Mouse (Mus musculus) kidney, postnatal 36 days (tissue): ENCODE results near the gene Dao.

Experiments used
- DNase-seq, 2 experiments: peaks; one replicate each; pipeline ENCODE4 v3.0.0; 2021 to 2022; ENCODE audit warnings: mixed read lengths in 2 of 2

The Dao gene

GRCm38 (mm10) chr5:114003542-114003941 is at the start of gene Dao:
Gene Dao (plus strand): TSS chr5:114003703.
- DNase-seq, result peak; percentile 84 to 94

- peak; percentile 77 to 91 for DNase-seq
Measured at GRCm38 (mm10) chr5:113954421-113954820, 49.1 kb upstream of the Dao start.

- no peak for DNase-seq
Measured at GRCm38 (mm10) chr5:113955281-113955680, 48.2 kb upstream of the Dao start.

GRCm38 (mm10) chr5:113955691-113956090 is 47.8 kb upstream of the Dao start:
- no peak for DNase-seq

- DNase-seq, result peak; percentile 85 to 97
Measured at GRCm38 (mm10) chr5:113956510-113956909, 47.0 kb upstream of the Dao start.

- DNase-seq, result no peak
Measured at GRCm38 (mm10) chr5:113959039-113959438, 44.5 kb upstream of the Dao start.

- DNase-seq, result no peak
Measured at GRCm38 (mm10) chr5:113960416-113960815, 43.1 kb upstream of the Dao start.

GRCm38 (mm10) chr5:113961776-113962175 is 41.7 kb upstream of the Dao start:
- no peak for DNase-seq

- no peak for DNase-seq
Measured at GRCm38 (mm10) chr5:113964972-113965371, 38.5 kb upstream of the Dao start.

- no peak for DNase-seq
Measured at GRCm38 (mm10) chr5:113965659-113966185, 37.8 kb upstream of the Dao start.

- DNase-seq, result no peak
Measured at GRCm38 (mm10) chr5:113966452-113967150, 36.9 kb upstream of the Dao start.

- peak; percentile 82 for DNase-seq
Measured at GRCm38 (mm10) chr5:113968371-113968770, 35.1 kb upstream of the Dao start.

GRCm38 (mm10) chr5:113971434-113971960 is 32.0 kb upstream of the Dao start:
- peak; percentile 55 to 60 for DNase-seq

GRCm38 (mm10) chr5:113972589-113973515 is 30.7 kb upstream of the Dao start:
- peak; percentile 66 to 79 for DNase-seq

GRCm38 (mm10) chr5:113973790-113974189 is 29.7 kb upstream of the Dao start:
- peak in 1 of 2 experiments; percentile 54 for DNase-seq

GRCm38 (mm10) chr5:113974576-113974975 is 28.9 kb upstream of the Dao start:
- DNase-seq, result no peak

- DNase-seq, result peak; percentile 83 to 84
Measured at GRCm38 (mm10) chr5:113975538-113976215, 27.8 kb upstream of the Dao start.

GRCm38 (mm10) chr5:113976597-113976996 is 26.9 kb upstream of the Dao start:
- DNase-seq, result no peak

- DNase-seq, result no peak
Measured at GRCm38 (mm10) chr5:113977309-113977708, 26.2 kb upstream of the Dao start.

GRCm38 (mm10) chr5:113980511-113980910 is 23.0 kb upstream of the Dao start:
- no peak for DNase-seq

- no peak for DNase-seq
Measured at GRCm38 (mm10) chr5:113981171-113981570, 22.3 kb upstream of the Dao start.

GRCm38 (mm10) chr5:113981843-113982242 is 21.7 kb upstream of the Dao start:
- DNase-seq, result no peak

GRCm38 (mm10) chr5:113983541-113983940 is 20.0 kb upstream of the Dao start:
- DNase-seq, result no peak
